Mouse (Mus musculus) liver, embryonic 14.5 days (tissue): ENCODE results near the gene Aatf.

ENCODE experiments used
- CTCF ChIP-seq: IDR thresholded peaks from 2 replicates; pipeline ENCODE4 v1.5.1; 2016; ENCODE audit warnings: antibody characterized with exemption, low read depth, control low read depth
- EP300 ChIP-seq: IDR thresholded peaks from 2 replicates; pipeline ENCODE4 v1.6.1; 2016; ENCODE audit warnings: antibody characterized with exemption, low read depth

GRCm38 (mm10) chr11:84526451-84526850 lies 13.1 kb upstream of the Aatf start:
- TF ChIP-seq CTCF (no peak), EP300 (no peak)
